Mouse (Mus musculus): ENCODE results near the gene Nr1h2. TPM values are rescaled to one million over a fixed set of nuclear protein-coding genes. Genes with fewer than 3 reads are reported as not detected.

The Nr1h2 gene
- total and polyA plus RNA-seq, 2 experiments from 2014 or later, result 50.5 to 76.4 TPM

- Histone ChIP-seq H3K27me3 (ENCODE audit: insufficient read depth, low read length) (0 out of 2 replicates have a peak, but pooled peaks cover 4% of the 10 kb centered on the region), H3K4me3 (ENCODE audit: low read length) (no peak overlapping the region), H3K27ac (no peak overlapping the region), H3K9me3 (ENCODE audit: low read length) (no peaks in the 10 kb centered on the region), H3K4me1 (ENCODE audit: insufficient read depth, low read length) (no peaks in the 10 kb centered on the region), H3K9ac (replicated peaks; ENCODE audit: low read length) (no peak overlapping the region), H3K36me3 (ENCODE audit: insufficient read depth, low read length) (no peaks in the 10 kb centered on the region), H3K4me2 (ENCODE audit: low read depth, low read length) (no peak overlapping the region)
- WGBS, result 69% methylated on average over 9 of the region's 9 CpGs
- DNase-seq (ENCODE audit: low spot score), result no peak
- no peak for ATAC-seq
- TF ChIP-seq CTCF (IDR thresholded peaks at IDR 0.05; ENCODE audit: low read depth), result peak; percentile 23; the same call in 1 of the 2 replicates
These were observed 34.4 kb downstream of the Nr1h2 start for GRCm38 (mm10) chr7:44519240-44519913.

- H3K9ac ChIP-seq (replicated peaks; ENCODE audit: low read length), result no peak overlapping the region
- no peak for TF ChIP-seq CTCF (IDR thresholded peaks at IDR 0.05; ENCODE audit: low read depth)
- no peaks in the 10 kb centered on the region for H3K36me3 ChIP-seq (ENCODE audit: insufficient read depth, low read length)
- H3K4me1 ChIP-seq (ENCODE audit: insufficient read depth, low read length), result no peaks in the 10 kb centered on the region
- no peak overlapping the region for H3K4me2 ChIP-seq (ENCODE audit: low read depth, low read length)
- no peak for ATAC-seq
- no peak overlapping the region for H3K4me3 ChIP-seq (ENCODE audit: low read length)
- DNase-seq (ENCODE audit: low spot score), result no peak
- no peak overlapping the region for H3K27ac ChIP-seq
- H3K9me3 ChIP-seq (ENCODE audit: low read length), result no peaks in the 10 kb centered on the region
- H3K27me3 ChIP-seq (ENCODE audit: insufficient read depth, low read length), result no peaks in the 10 kb centered on the region
These were observed 46.3 kb downstream of the Nr1h2 start for GRCm38 (mm10) chr7:44507491-44507890.

GRCm38 (mm10) chr7:44501563-44502115 lies 52.1 kb downstream of the Nr1h2 start:
- no peaks in the 10 kb centered on the region for H3K9me3 ChIP-seq (ENCODE audit: low read length)
- no peaks in the 10 kb centered on the region for H3K4me1 ChIP-seq (ENCODE audit: insufficient read depth, low read length)
- no peak overlapping the region for H3K4me3 ChIP-seq (ENCODE audit: low read length)
- DNase-seq (ENCODE audit: low spot score) (peak; percentile 82), ATAC-seq (peak; percentile 74)
- no peak overlapping the region for H3K4me2 ChIP-seq (ENCODE audit: low read depth, low read length)
- no peak overlapping the region for H3K9ac ChIP-seq (replicated peaks; ENCODE audit: low read length)
- no peaks in the 10 kb centered on the region for H3K36me3 ChIP-seq (ENCODE audit: insufficient read depth, low read length)
- H3K27ac ChIP-seq, result no peak overlapping the region
- no peaks in the 10 kb centered on the region for H3K27me3 ChIP-seq (ENCODE audit: insufficient read depth, low read length)
- peak; percentile 86 for TF ChIP-seq CTCF (IDR thresholded peaks at IDR 0.05; ENCODE audit: low read depth)
- WGBS, result 35% methylated on average over 5 of the region's 5 CpGs

- H3K36me3 ChIP-seq (ENCODE audit: insufficient read depth, low read length), result no peaks in the 10 kb centered on the region
- no peaks in the 10 kb centered on the region for H3K27me3 ChIP-seq (ENCODE audit: insufficient read depth, low read length)
- H3K4me3 ChIP-seq (ENCODE audit: low read length), result no peak overlapping the region
- TF ChIP-seq CTCF (IDR thresholded peaks at IDR 0.05; ENCODE audit: low read depth), result no peak
- no peak for DNase-seq (ENCODE audit: low spot score)
- no peak overlapping the region for H3K9ac ChIP-seq (replicated peaks; ENCODE audit: low read length)
- 53% methylated on average over 20 of the region's 20 CpGs for WGBS
- peaks cover 6% of the 10 kb centered on the region for H3K4me1 ChIP-seq (ENCODE audit: insufficient read depth, low read length)
- H3K4me2 ChIP-seq (ENCODE audit: low read depth, low read length), result no peak overlapping the region
- H3K9me3 ChIP-seq (ENCODE audit: low read length), result no peaks in the 10 kb centered on the region
- no peak for ATAC-seq
- H3K27ac ChIP-seq, result no peak overlapping the region
These were observed 53.7 kb downstream of the Nr1h2 start for GRCm38 (mm10) chr7:44500046-44500445.

Small RNAs within 50 kb of the gene (microRNA-seq; reads per million reads assigned to microRNA genes)
- 0 to 0.35 reads per million in 2 experiments for gene Mir7053

Other genes with a start within 250 kb of the Nr1h2 start
- 3.3 and 5.9 TPM in 2 replicates for gene Clec11a, start 247.0 kb downstream of the Nr1h2 start, total RNA-seq (2014; rRNA removed)
- 4.4 and 4.5 TPM in 2 replicates for gene Clec11a, start 247.0 kb downstream of the Nr1h2 start, polyA plus RNA-seq (2015; fragmentation: Nextera tagmentation; extraction: Ambion mirVana)
- 39.0 and 41.8 TPM in 2 replicates for gene Shank1, start 243.7 kb downstream of the Nr1h2 start, total RNA-seq (2014; rRNA removed)
- 36.3 and 36.6 TPM in 2 replicates for gene Shank1, start 243.7 kb downstream of the Nr1h2 start, polyA plus RNA-seq (2015; fragmentation: Nextera tagmentation; extraction: Ambion mirVana)
- 130 and 154 TPM in 2 replicates for gene Syt3, start 169.8 kb downstream of the Nr1h2 start, total RNA-seq (2014; rRNA removed)
- 73.7 and 79.2 TPM in 2 replicates for gene Syt3, start 169.8 kb downstream of the Nr1h2 start, polyA plus RNA-seq (2015; fragmentation: Nextera tagmentation; extraction: Ambion mirVana)
- 1.4 and 2.3 TPM in 2 replicates for gene 1700008O03Rik, start 168.1 kb downstream of the Nr1h2 start, total RNA-seq (2014; rRNA removed)
- 3.3 and 3.6 TPM in 2 replicates for gene 1700008O03Rik, start 168.1 kb downstream of the Nr1h2 start, polyA plus RNA-seq (2015; fragmentation: Nextera tagmentation; extraction: Ambion mirVana)
- 562 and 663 TPM in 2 replicates for gene Lrrc4b, start 124.9 kb downstream of the Nr1h2 start, total RNA-seq (2014; rRNA removed)
- 19.6 and 22.7 TPM in 2 replicates for gene Lrrc4b, start 124.9 kb downstream of the Nr1h2 start, polyA plus RNA-seq (2015; fragmentation: Nextera tagmentation; extraction: Ambion mirVana)
- gene Aspdh, start 88.6 kb downstream of the Nr1h2 start, total RNA-seq (2014; rRNA removed), result 10.2 and 15.5 TPM in 2 replicates
- 3.1 and 3.8 TPM in 2 replicates for gene Aspdh, start 88.6 kb downstream of the Nr1h2 start, polyA plus RNA-seq (2015; fragmentation: Nextera tagmentation; extraction: Ambion mirVana)
- 32.7 and 44.5 TPM in 2 replicates for gene Josd2, start 86.0 kb downstream of the Nr1h2 start, total RNA-seq (2014; rRNA removed)
- gene Josd2, start 86.0 kb downstream of the Nr1h2 start, polyA plus RNA-seq (2015; fragmentation: Nextera tagmentation; extraction: Ambion mirVana), result 28.3 and 32.7 TPM in 2 replicates
- gene Emc10, start 57.4 kb downstream of the Nr1h2 start, total RNA-seq (2014; rRNA removed), result 311 and 319 TPM in 2 replicates
- gene Emc10, start 57.4 kb downstream of the Nr1h2 start, polyA plus RNA-seq (2015; fragmentation: Nextera tagmentation; extraction: Ambion mirVana), result 138 and 152 TPM in 2 replicates
- 19.7 and 19.8 TPM in 2 replicates for gene Fam71e1, start 57.4 kb downstream of the Nr1h2 start, total RNA-seq (2014; rRNA removed)
- 26.7 and 31.9 TPM in 2 replicates for gene Fam71e1, start 57.4 kb downstream of the Nr1h2 start, polyA plus RNA-seq (2015; fragmentation: Nextera tagmentation; extraction: Ambion mirVana)
- gene Mybpc2, start 29.3 kb downstream of the Nr1h2 start, total RNA-seq (2014; rRNA removed), result 0.14 and 0.47 TPM in 2 replicates
- gene Mybpc2, start 29.3 kb downstream of the Nr1h2 start, polyA plus RNA-seq (2015; fragmentation: Nextera tagmentation; extraction: Ambion mirVana), result 0.19 and 0.25 TPM in 2 replicates
- 0.05 TPM in 1 of 2 replicates, not detected in the other for gene Spib, start 21.9 kb downstream of the Nr1h2 start, total RNA-seq (2014; rRNA removed)
- gene Spib, start 21.9 kb downstream of the Nr1h2 start, polyA plus RNA-seq (2015; fragmentation: Nextera tagmentation; extraction: Ambion mirVana), result 0.06 TPM in 1 of 2 replicates, not detected in the other
- gene Pold1, start 5.1 kb downstream of the Nr1h2 start, total RNA-seq (2014; rRNA removed), result 26.3 and 30.0 TPM in 2 replicates
- gene Pold1, start 5.1 kb downstream of the Nr1h2 start, polyA plus RNA-seq (2015; fragmentation: Nextera tagmentation; extraction: Ambion mirVana), result 17.6 and 18.7 TPM in 2 replicates
- gene Napsa, start 18.4 kb upstream of the Nr1h2 start, total RNA-seq (2014; rRNA removed), result 0.90 TPM in 1 of 2 replicates, not detected in the other
- 0.26 and 0.69 TPM in 2 replicates for gene Napsa, start 18.4 kb upstream of the Nr1h2 start, polyA plus RNA-seq (2015; fragmentation: Nextera tagmentation; extraction: Ambion mirVana)
- 24.7 and 37.0 TPM in 2 replicates for gene Kcnc3, start 36.7 kb upstream of the Nr1h2 start, total RNA-seq (2014; rRNA removed)
- gene Kcnc3, start 36.7 kb upstream of the Nr1h2 start, polyA plus RNA-seq (2015; fragmentation: Nextera tagmentation; extraction: Ambion mirVana), result 8.0 and 8.2 TPM in 2 replicates
- gene Myh14, start 116.9 kb upstream of the Nr1h2 start, total RNA-seq (2014; rRNA removed), result 9.7 and 10.9 TPM in 2 replicates
- 9.3 and 10.6 TPM in 2 replicates for gene Myh14, start 116.9 kb upstream of the Nr1h2 start, polyA plus RNA-seq (2015; fragmentation: Nextera tagmentation; extraction: Ambion mirVana)
- not detected in 2 replicates for gene Izumo2, start 154.8 kb upstream of the Nr1h2 start, total RNA-seq (2014; rRNA removed)
- not detected in 2 replicates for gene Izumo2, start 154.8 kb upstream of the Nr1h2 start, polyA plus RNA-seq (2015; fragmentation: Nextera tagmentation; extraction: Ambion mirVana)
- gene Vrk3, start 194.5 kb upstream of the Nr1h2 start, total RNA-seq (2014; rRNA removed), result 22.3 and 25.3 TPM in 2 replicates
- 28.2 and 33.0 TPM in 2 replicates for gene Vrk3, start 194.5 kb upstream of the Nr1h2 start, polyA plus RNA-seq (2015; fragmentation: Nextera tagmentation; extraction: Ambion mirVana)
- gene Zfp473, start 197.1 kb upstream of the Nr1h2 start, total RNA-seq (2014; rRNA removed), result 0.84 and 1.8 TPM in 2 replicates
- 0.68 and 0.73 TPM in 2 replicates for gene Zfp473, start 197.1 kb upstream of the Nr1h2 start, polyA plus RNA-seq (2015; fragmentation: Nextera tagmentation; extraction: Ambion mirVana)

Measured in hindbrain, postnatal 0 days (tissue).